Comparison of ENCODE assay signal across 8 mouse cellular contexts in the genomic region with DNA sequence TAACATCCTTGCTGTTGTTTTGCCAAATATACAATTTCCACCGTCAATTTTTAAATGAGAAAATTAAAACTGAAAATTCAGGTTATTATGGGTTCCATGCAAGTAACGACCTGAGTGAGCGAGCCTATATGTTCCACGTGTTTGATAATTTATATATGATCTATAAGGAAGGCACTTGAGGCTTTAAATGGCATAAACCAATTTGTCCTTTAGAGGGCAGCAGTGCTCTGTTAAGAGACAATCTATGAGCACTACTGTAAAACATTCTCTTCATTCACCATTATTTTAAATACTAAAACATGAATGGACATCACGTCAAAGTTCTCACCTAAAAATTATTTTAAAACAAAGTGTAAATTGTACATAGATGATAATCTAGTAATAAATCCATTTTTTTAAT. TPM values are rescaled to one million over a fixed set of nuclear protein-coding genes. Genes with fewer than 3 reads are reported as not detected.
DNase-seq lines count a peak whose midpoint lies in the region; ATAC-seq and TF ChIP-seq lines count a peak whose summit lies in the region.

No protein-coding gene starts in this region.

- H3K27ac ChIP-seq in kidney, postnatal 0 days = no peak overlapping the region

- WGBS in kidney, postnatal 0 days = 14% methylated on average over 5 of the region's 5 CpGs

- no peak overlapping the region for H3K4me3 ChIP-seq in kidney, postnatal 0 days (replicated peaks; ENCODE audit: low read depth, low read length)

- H3K9ac ChIP-seq in kidney, postnatal 0 days (ENCODE audit: low read depth, low read length) = no peak overlapping the region

- intact Hi-C loops in gastrocnemius, postnatal 14 days (cut with DNase I; ENCODE audit: low total_unique reads) = loop anchor here (10.0 kb wide), 1 partner anchor 211 kb away; no protein-coding TSS in a partner anchor

- no peaks in the 10 kb centered on the region for H3K36me3 ChIP-seq in kidney, postnatal 0 days (ENCODE audit: insufficient read depth, low read length)

- ATAC-seq in kidney, postnatal 0 days (replicated peaks; ENCODE audit: low FRiP score, low read depth) = no peak
- peak; percentile 77 for ATAC-seq in CD4-positive, CD25-positive, alpha-beta regulatory T cell, adult 4 months
- peak; percentile 47 to 78 for ATAC-seq in hematopoietic stem cell, adult 5-6 weeks (replicated peaks in 1 of 2; ENCODE audit: insufficient read depth in 1 of 2, low FRiP score in 2 of 2, low TSS enrichment in 1 of 2, low read depth in 1 of 2, poor library complexity in 2 of 2, severe bottlenecking in 2 of 2)
- ATAC-seq in megakaryocyte-erythroid progenitor cell, adult 5-6 weeks (replicated peaks; ENCODE audit: low FRiP score, low TSS enrichment, poor library complexity, severe bottlenecking) = peak; percentile 88

- H3K4me2 ChIP-seq in kidney, postnatal 0 days (ENCODE audit: low read length) = no peak overlapping the region

- no peaks in the 10 kb centered on the region for H3K4me1 ChIP-seq in kidney, postnatal 0 days (replicated peaks; ENCODE audit: insufficient read depth, low read length)

- TF ChIP-seq CTCF in kidney, postnatal 0 days (IDR thresholded peaks at IDR 0.05; ENCODE audit: low read depth) = peak; percentile 75

- no peaks in the 10 kb centered on the region for H3K27me3 ChIP-seq in kidney, postnatal 0 days (ENCODE audit: insufficient read depth, low read length)

- no peaks in the 10 kb centered on the region for H3K9me3 ChIP-seq in kidney, postnatal 0 days (replicated peaks; ENCODE audit: low read length)

- DNase-seq in kidney, postnatal 0 days (ENCODE audit: low spot score) = peak; percentile 84
- no peak for DNase-seq in kidney, adult 18-20 months
- peak; percentile 73 for DNase-seq in R1 (ENCODE audit: low read depth, low spot score)
- DNase-seq in gastrocnemius, postnatal 4 days (ENCODE audit: low spot score in 2 of 2) = no peak
- DNase-seq in gastrocnemius, postnatal 14 days = no peak

RNA-seq across cellular contexts. Expression of a gene that starts 22.5 kb away (rescaled TPM):
- polyA plus RNA-seq in kidney, postnatal 0 days (2015; fragmentation: Nextera tagmentation; extraction: Ambion mirVana) = 29.5 and 34.7 TPM in 2 replicates
- 1 to 10 TPM; 3.9 to 6.5 TPM for polyA plus RNA-seq in CD4-positive, CD25-positive, alpha-beta regulatory T cell, adult 4 months (2017; shearing (Covaris generic))
- total RNA-seq in hematopoietic stem cell, adult 5-6 weeks (2017) = 44.3 and 63.1 TPM in 2 replicates
- total RNA-seq in megakaryocyte-erythroid progenitor cell, adult 5-6 weeks (2014; fragmentation: Nextera tagmentation) = 15.2 and 37.8 TPM in 2 replicates
- total RNA-seq in megakaryocyte-erythroid progenitor cell, adult 5-6 weeks (2017) = 49.2 and 60.6 TPM in 2 replicates
- 10 to 100 TPM; 18.4 to 19.9 TPM for total RNA-seq in gastrocnemius, postnatal 4 days (2021)
- 1 to 10 TPM; 6.7 to 6.9 TPM for total RNA-seq in gastrocnemius, postnatal 14 days (2021)

RNA-seq across cellular contexts. Expression of a gene that starts 28.8 kb away (rescaled TPM):
- 50.1 and 53.7 TPM in 2 replicates for polyA plus RNA-seq in kidney, postnatal 0 days (2015; fragmentation: Nextera tagmentation; extraction: Ambion mirVana)
- 10 to 100 TPM; 25.6 to 26.7 TPM for polyA plus RNA-seq in CD4-positive, CD25-positive, alpha-beta regulatory T cell, adult 4 months (2017; shearing (Covaris generic))
- total RNA-seq in hematopoietic stem cell, adult 5-6 weeks (2017) = 268 and 404 TPM in 2 replicates
- 4.3 and 5.1 TPM in 2 replicates for total RNA-seq in megakaryocyte-erythroid progenitor cell, adult 5-6 weeks (2014; fragmentation: Nextera tagmentation)
- total RNA-seq in megakaryocyte-erythroid progenitor cell, adult 5-6 weeks (2017) = 23.2 and 37.4 TPM in 2 replicates
- total RNA-seq in gastrocnemius, postnatal 4 days (2021) = 10 to 100 TPM; 44.7 to 47.7 TPM
- total RNA-seq in gastrocnemius, postnatal 14 days (2021) = 10 to 100 TPM; 21.9 to 27.6 TPM

Comparison
In these comparisons a context has a peak if more than half of its experiments do, and no peak if none do; other contexts are left out.
1. DNase-seq: peak in kidney, postnatal 0 days (single experiment) and R1 (single experiment); none in kidney, adult 18-20 months (single experiment), gastrocnemius, postnatal 4 days (0 of 2) and gastrocnemius, postnatal 14 days (single experiment).